Mouse (Mus musculus): ENCODE data around the gene Fam193a. TPM values are rescaled to one million over a fixed set of nuclear protein-coding genes. Genes with fewer than 3 reads are reported as not detected.

The Fam193a gene
- total and polyA plus RNA-seq, 3 experiments, result 10.9 to 317 (median 37.1) TPM

GRCm38 (mm10) chr5:34461294-34461693 lies 91.6 kb downstream of the Fam193a start:
- no peak for DNase-seq (ENCODE audit: low read depth, low spot score)
- no peaks in the 10 kb centered on the region for H3K79me2 ChIP-seq (ENCODE audit: control insufficient read depth, insufficient read depth, low read length, poor library complexity)
- H3K9ac ChIP-seq (ENCODE audit: control insufficient read depth, low read depth, low read length, poor library complexity, severe bottlenecking), result no peak overlapping the region
- no peak overlapping the region for H3K27ac ChIP-seq (ENCODE audit: control insufficient read depth, low read depth, low read length)
- no peaks in the 10 kb centered on the region for H3K4me1 ChIP-seq (ENCODE audit: control insufficient read depth in 1 of 2, insufficient read depth in 2 of 2, low read length in 2 of 2)
- H3K9me3 ChIP-seq (replicated peaks; ENCODE audit: insufficient read depth, low read length), result no peaks in the 10 kb centered on the region
- no peaks in the 10 kb centered on the region for H3K27me3 ChIP-seq (ENCODE audit: control insufficient read depth in 1 of 2, insufficient read depth in 2 of 2, low read length in 2 of 2)
- no peak overlapping the region for H3K4me3 ChIP-seq (ENCODE audit: control insufficient read depth in 1 of 2, insufficient read depth in 1 of 2, low read depth in 2 of 2, low read length in 2 of 2)
- TF ChIP-seq ZC3H11A (IDR thresholded peaks at IDR 0.05; ENCODE audit: low read depth, low read length) (no peak), CHD2 (IDR thresholded peaks at IDR 0.05; ENCODE audit: low read length) (no peak), MEF2A (IDR thresholded peaks at IDR 0.05; ENCODE audit: extremely low read depth, insufficient replicate concordance, low read depth, low read length, poor library complexity, severe bottlenecking) (no peak), POLR2AphosphoS2 (IDR thresholded peaks at IDR 0.05; ENCODE audit: low read length) (no peak)
- peaks cover 2 to 21% of the 10 kb centered on the region in 2 experiments for H3K36me3 ChIP-seq (ENCODE audit: control insufficient read depth in 1 of 2, insufficient read depth in 2 of 2, low read length in 2 of 2)

GRCm38 (mm10) chr5:34461841-34462240 lies 92.1 kb downstream of the Fam193a start:
- Histone ChIP-seq H3K4me3 (ENCODE audit: control insufficient read depth in 1 of 2, insufficient read depth in 1 of 2, low read depth in 2 of 2, low read length in 2 of 2) (no peak overlapping the region), H3K9ac (ENCODE audit: control insufficient read depth, low read depth, low read length, poor library complexity, severe bottlenecking) (no peak overlapping the region), H3K4me1 (ENCODE audit: control insufficient read depth in 1 of 2, insufficient read depth in 2 of 2, low read length in 2 of 2) (no peaks in the 10 kb centered on the region; a peak in 1 of 4 replicates), H3K27ac (ENCODE audit: control insufficient read depth, low read depth, low read length) (no peak overlapping the region), H3K9me3 (replicated peaks; ENCODE audit: insufficient read depth, low read length) (no peaks in the 10 kb centered on the region), H3K27me3 (ENCODE audit: control insufficient read depth in 1 of 2, insufficient read depth in 2 of 2, low read length in 2 of 2) (no peaks in the 10 kb centered on the region), H3K36me3 (ENCODE audit: control insufficient read depth in 1 of 2, insufficient read depth in 2 of 2, low read length in 2 of 2) (peaks cover 7 to 21% of the 10 kb centered on the region in 2 experiments), H3K79me2 (ENCODE audit: control insufficient read depth, insufficient read depth, low read length, poor library complexity) (no peaks in the 10 kb centered on the region)
- TF ChIP-seq TBP (IDR thresholded peaks at IDR 0.05; ENCODE audit: low read depth, low read length) (no peak), ZKSCAN1 (IDR thresholded peaks at IDR 0.05; ENCODE audit: low read depth, low read length) (no peak), MYB (IDR thresholded peaks at IDR 0.05; ENCODE audit: low read depth, low read length) (no peak)
- no peak for DNase-seq (ENCODE audit: low read depth, low spot score)

- Histone ChIP-seq H3K4me1 (ENCODE audit: control insufficient read depth in 1 of 2, insufficient read depth in 2 of 2, low read length in 2 of 2) (peaks cover 16 to 21% of the 10 kb centered on the region in 2 experiments), H3K4me3 (ENCODE audit: control insufficient read depth in 1 of 2, insufficient read depth in 1 of 2, low read depth in 2 of 2, low read length in 2 of 2) (no peak overlapping the region), H3K79me2 (ENCODE audit: control insufficient read depth, insufficient read depth, low read length, poor library complexity) (0 out of 2 replicates have a peak, but pooled peaks cover 1% of the 10 kb centered on the region), H3K9me3 (replicated peaks; ENCODE audit: insufficient read depth, low read length) (no peaks in the 10 kb centered on the region), H3K27ac (ENCODE audit: control insufficient read depth, low read depth, low read length) (no peak overlapping the region), H3K36me3 (ENCODE audit: control insufficient read depth in 1 of 2, insufficient read depth in 2 of 2, low read length in 2 of 2) (peaks cover 19 to 34% of the 10 kb centered on the region in 2 experiments), H3K9ac (ENCODE audit: control insufficient read depth, low read depth, low read length, poor library complexity, severe bottlenecking) (no peak overlapping the region), H3K27me3 (ENCODE audit: control insufficient read depth in 1 of 2, insufficient read depth in 2 of 2, low read length in 2 of 2) (no peaks in the 10 kb centered on the region)
- TF ChIP-seq MAFK (IDR thresholded peaks at IDR 0.05; ENCODE audit: borderline replicate concordance, low read depth, low read length) (no peak), MXI1 (IDR thresholded peaks at IDR 0.05; ENCODE audit: low read depth, low read length) (no peak), USF2 (IDR thresholded peaks at IDR 0.05; ENCODE audit: borderline replicate concordance in 1 of 2, insufficient read depth in 1 of 2, low read depth in 1 of 2, low read length in 2 of 2) (no peak), HCFC1 (IDR thresholded peaks at IDR 0.05; ENCODE audit: low read depth, low read length) (no peak), SMC3 (IDR thresholded peaks at IDR 0.05; ENCODE audit: low read depth, low read length) (no peak), ZKSCAN1 (IDR thresholded peaks at IDR 0.05; ENCODE audit: low read depth, low read length) (no peak), MAX (IDR thresholded peaks at IDR 0.05; ENCODE audit: low read length) (no peak)
- DNase-seq (ENCODE audit: low read depth, low spot score), result no peak
Observed at GRCm38 (mm10) chr5:34466079-34466478, 96.3 kb downstream of the Fam193a start.

Measured in MEL (cell line).